Mouse (Mus musculus) adipocyte (in vitro differentiated cells): ENCODE measurements at regions not wholly inside any gene's neighbourhood (a gene's known extent, or its start where the extent isn't known, plus 50 kb on each side); places are given as distances from the start of the nearest gene placed in this dataset.

ENCODE experiments used
- DNase-seq: peaks from one replicate; pipeline ENCODE4 v3.0.0-alpha.2; 2016; ENCODE audit warnings: low spot score

- DNase-seq: peak; percentile 41
Measured at GRCm38 (mm10) chr10:17273855-17274254, 449.2 kb upstream of the Cited2 start.

DNA sequence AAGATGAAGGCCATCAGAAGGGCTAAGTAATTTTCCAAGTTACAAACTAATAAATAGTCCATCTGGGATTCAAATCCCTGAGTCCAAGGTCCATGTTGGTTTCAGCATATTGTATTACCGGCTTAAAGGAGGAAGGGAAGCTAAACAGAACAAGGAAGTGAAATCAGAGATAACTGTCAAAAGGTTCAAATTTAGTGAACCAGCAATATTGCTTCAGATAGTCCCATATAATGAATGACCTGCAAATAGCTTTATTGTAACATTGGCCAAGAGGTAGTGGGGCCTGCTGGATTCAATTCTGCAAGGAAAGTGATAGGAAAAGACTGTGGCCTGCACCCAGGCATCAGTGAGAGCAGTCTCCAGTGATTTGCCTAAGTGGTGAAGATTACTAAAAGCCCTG, 447.8 kb upstream of the Cited2 start:
- DNase-seq: no peak

- DNase-seq: no peak
Measured at GRCm38 (mm10) chr10:17277911-17278310, 445.1 kb upstream of the Cited2 start.

DNA sequence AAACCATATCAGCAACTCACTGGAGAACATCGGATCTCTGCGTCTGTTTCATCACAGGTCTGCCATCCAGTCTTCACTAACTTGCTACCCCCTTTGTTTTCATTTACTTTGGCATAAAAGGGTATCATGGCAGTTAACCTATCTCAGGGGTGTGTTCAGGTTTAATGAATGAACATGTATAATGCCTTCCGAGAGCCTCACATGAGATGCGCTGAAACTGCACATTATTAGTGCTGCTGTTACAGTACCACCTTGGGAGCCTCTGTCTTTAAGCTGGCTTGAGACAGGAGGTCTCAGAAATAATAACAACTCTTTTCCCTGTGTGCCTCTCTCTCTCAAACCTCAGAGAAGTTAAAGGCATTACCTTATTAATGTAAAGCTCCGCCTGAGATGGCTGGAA, 438.2 kb upstream of the Cited2 start:
- DNase-seq: no peak

- DNase-seq: no peak
Measured at GRCm38 (mm10) chr10:17287141-17287540, 435.9 kb upstream of the Cited2 start.

- no peak for DNase-seq
Measured at GRCm38 (mm10) chr10:17288231-17288630, 434.8 kb upstream of the Cited2 start.

- no peak for DNase-seq
Measured at GRCm38 (mm10) chr10:17292331-17292730, 430.7 kb upstream of the Cited2 start.

GRCm38 (mm10) chr10:17294440-17294839, 428.6 kb upstream of the Cited2 start:
- no peak for DNase-seq

DNA sequence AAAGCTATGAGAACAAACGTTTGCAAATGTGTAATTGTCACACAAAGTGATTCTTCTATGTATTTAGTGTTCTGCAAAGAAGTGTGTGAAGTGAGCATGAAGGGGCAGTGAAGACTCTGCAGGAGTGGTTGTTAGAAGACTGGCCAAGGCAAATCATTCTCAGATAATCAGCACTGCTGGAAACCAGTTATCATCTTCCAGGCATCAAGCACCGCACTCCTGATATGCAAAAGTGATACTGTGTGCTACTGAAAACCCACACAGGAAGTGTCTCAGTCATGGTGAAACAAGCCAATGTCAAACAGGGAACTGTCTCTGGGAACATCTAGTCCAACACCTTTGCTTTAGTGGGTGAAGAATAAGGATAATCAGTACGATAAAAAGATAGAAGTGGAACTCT, 427.9 kb upstream of the Cited2 start:
- no peak for DNase-seq

DNA sequence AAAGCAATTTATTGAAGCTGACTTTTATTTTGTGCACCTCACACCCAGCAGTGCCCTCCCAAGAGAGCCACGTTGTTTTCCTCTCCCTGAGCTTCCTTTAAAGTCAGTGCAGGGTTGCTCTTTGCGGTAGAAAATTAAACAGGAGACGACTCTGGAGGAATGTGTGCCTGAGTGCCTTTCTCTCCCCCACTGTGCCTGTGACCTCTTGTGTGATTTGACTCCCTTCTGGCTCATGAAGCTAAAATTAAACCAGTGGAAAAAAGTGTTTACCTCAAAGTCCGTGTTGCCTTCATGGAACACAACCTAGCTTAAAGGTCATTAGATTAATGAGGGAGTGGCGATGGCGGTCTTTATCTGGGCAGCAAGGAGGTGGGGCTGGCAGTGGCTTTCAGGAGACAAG, 423.4 kb upstream of the Cited2 start:
- DNase-seq: no peak

GRCm38 (mm10) chr10:17326724-17327123, 396.3 kb upstream of the Cited2 start:
- DNase-seq: no peak

DNA sequence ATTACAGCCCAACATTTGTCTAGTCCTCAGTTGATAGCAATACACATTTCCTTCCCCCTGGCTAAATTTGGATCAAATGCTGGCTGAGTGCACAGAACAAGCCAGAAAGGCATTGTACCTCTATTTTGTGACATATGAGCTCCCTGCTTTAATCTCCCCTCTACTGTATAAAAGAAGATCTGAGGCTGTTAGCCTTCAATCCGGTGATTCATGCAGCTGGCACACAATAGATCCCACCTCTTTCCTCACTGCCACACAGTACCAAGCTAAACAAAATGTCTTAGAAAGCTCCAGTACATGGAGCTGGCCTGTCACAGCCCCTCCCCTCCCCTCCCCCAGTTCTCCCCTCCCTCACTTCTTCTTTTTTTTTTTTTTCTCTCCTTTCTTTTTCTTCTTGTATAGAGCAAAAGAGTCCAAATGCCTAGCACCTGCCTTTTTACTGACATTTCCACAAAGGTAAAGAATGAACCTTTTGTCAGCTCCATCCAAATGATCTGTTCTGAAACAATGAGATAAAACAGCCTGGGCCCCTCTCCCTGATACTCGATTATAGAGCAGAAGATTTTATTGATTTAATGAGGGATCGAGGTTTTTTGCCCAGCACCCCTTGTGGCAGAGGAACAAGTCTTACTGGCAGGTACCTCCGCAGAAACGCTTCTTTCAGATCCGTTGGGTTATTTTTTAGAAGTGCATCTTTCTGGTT, 392.0 kb upstream of the Cited2 start:
- DNase-seq: no peak

GRCm38 (mm10) chr10:17331607-17332008, 391.4 kb upstream of the Cited2 start:
- no peak for DNase-seq

DNA sequence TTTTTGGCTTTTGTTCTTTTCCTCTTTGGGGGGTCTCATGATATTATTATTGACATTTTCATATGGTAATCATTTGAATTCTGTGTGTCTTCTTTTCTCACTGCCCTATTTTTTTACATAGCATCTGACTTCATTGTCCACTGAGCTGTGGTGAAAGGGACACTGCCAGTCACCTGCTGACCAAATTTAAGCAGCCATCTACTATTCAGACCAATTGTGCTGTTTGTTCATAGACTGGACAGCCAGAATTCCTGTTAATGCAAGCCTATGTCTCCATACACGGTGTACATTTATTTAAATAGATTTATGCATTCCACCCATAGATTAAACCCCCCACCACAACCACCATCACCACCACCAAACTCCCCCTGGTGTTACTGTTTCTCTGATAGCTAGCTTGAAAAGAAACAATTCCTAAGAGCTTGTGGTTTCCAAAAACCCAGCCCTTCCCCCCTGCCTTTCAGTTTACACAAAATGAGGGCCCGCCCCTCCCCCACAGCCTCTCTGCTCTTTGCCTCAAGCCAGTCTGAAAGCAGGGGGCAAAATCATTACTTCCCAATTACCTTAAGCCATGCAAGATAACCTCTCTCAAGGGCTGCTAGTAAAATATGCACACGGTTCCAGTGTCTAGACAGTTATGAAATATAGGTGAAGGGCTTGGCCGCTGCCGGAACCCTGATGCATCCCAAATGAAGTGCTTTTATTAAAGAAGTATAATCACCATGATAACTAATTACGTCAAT, 390.8 kb upstream of the Cited2 start:
- DNase-seq: no peak

DNA sequence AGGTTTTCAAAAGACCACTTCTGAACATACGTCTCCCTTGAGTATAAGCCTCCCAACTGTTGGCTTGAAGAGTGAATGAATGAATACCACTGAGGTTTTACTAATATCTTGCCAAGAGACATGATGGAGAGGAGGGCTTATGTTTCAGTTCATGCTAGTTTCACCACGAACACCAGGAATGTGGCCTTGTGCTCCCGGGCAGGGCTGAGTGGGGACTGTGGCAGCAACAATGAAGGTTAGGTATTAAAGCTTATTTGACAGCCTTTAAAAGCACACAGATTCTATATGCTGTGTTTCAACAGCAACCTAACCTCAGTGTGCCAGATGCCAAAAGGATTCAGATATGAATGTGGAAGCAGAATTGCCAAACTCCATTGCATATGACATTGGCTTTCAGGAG, 390.0 kb upstream of the Cited2 start:
- DNase-seq: no peak

GRCm38 (mm10) chr10:17333676-17334075, 389.3 kb upstream of the Cited2 start:
- no peak for DNase-seq

- no peak for DNase-seq
Measured at GRCm38 (mm10) chr10:17337217-17337616, 385.8 kb upstream of the Cited2 start.

DNA sequence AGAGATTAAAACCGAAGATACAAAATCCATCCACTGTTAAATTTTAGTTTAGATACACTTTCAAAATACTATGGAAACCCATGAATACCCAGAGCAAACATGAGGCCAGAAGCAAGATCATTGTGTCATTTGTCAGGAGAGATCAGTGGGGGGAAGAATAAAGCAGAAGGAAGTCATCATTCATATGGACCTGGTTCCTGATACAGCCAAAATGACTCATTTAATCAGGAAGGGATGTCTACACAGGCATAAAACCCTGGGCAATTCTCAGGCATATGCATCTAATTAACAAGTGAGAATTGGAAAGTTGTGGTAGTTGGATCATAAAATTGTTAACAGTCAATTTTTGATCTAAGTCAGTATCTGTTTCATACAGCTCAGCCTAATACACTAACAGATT, 379.2 kb upstream of the Cited2 start:
- no peak for DNase-seq

DNA sequence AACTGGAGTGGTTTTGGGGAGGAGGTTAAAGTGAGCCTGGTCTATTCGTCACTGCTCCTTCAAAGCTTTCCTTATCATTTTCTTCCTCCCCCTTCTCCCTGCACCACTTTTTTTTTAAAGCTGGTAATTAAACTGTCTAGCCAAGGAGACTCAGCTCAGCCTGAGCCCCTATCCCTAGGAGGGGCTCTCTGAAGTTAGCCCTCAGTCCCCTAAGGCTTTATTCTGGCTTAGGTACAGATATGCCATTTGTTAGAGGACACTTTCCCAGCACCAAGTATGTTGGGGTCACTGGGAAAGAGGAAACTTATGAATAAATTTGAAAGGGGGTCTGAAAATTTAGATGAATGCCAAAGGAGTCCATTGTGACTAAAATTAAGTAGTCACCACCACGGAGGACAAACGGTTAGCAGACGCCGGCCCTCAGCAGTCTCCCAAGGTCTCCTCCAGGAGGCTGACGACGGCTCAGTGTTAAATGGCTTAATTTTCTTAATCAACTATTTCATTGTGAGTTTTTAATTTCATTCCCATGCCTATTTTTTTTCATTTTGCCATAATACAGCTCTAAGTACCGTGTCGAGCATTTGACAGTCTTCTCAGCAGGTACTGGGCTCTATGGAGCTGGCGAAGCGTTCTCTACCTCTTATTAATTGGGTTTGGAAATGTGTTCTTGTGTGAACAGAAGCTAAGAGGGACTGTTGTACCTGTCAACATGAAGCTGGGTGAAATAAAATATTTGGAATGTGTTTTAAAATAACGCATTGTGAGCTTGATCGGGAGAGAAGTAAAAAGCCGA, 370.6 kb upstream of the Cited2 start:
- no peak for DNase-seq

DNA sequence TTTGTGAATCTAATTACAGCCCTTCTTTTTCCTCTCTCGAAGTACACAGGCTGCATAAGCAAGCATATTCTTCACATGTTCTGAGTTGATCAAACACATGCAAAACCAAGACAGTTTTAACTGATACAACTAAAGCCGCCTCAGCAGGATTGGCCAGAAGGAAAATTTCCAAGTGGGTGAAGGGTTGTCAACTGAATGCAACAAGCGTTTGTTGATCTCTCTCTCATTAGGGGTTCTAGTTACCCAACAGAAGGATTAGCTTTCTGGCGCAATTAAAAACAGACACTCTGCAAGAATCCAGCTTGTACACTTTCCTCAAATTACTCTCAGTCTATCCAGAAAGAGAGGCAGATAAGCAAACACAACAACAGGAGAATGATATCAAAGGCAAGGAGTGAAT, 367.5 kb upstream of the Cited2 start:
- peak; percentile 57 for DNase-seq

DNA sequence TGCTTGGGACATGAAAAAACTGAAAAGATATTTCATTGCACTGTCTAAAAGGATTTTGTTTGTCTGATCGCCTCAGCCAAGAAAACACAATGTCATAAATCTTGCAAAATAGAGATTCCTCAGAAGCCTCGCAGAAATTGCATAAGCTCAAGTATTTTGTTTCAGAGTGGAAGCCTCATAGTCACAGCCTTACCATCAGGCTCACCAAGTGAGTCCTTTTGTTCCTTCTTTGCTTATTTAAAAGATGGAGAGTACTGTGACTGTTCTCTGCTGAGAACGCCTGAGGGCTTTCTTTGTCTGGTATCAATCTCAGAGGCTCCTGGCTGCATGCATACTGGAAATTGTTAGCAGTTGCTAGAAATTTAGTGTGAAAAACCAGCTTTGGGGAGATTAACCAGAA, 367.0 kb upstream of the Cited2 start:
- DNase-seq: peak; percentile 77

DNA sequence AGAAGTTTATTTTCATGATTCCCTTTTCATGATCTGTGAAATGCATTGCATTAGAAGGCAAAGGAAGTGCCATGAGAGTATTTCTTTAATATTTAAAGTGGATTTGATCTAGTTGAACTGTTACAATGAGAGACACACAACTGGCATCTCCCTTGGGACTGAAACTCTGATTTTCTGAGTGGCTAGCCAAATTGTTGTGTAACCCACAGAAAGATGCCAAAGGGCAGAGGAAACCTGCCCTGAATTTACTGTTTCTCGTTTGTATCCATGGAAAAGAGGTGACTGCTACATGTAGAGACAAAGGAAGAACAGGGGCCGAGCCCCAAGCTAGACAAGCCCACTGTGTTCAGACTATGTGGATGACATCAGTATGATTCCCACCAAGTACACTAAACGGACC, 360.4 kb upstream of the Cited2 start:
- DNase-seq: peak; percentile 94
